Mouse (Mus musculus) brown adipose tissue, adult 24 weeks (tissue): ENCODE measurements at regions not wholly inside any gene's neighbourhood (a gene's known extent, or its start where the extent isn't known, plus 50 kb on each side); places are given as distances from the start of the nearest gene placed in this dataset.
A peak's percentile ranks its signal among the peaks of the same experiment; 100 is the strongest.

Experiments used
- H3K27ac ChIP-seq: fragments of 200-500 bp; replicated peaks from 2 replicates; pipeline ENCODE4 v1.5.1; 2012; ENCODE audit warnings: low read depth, mild to moderate bottlenecking, low read length
- H3K4me1 ChIP-seq: fragments of 200-500 bp; 2 replicates; pipeline ENCODE4 v1.6.1; 2012; ENCODE audit warnings: low read length, mixed read lengths; ENCODE audit not compliant: control insufficient read depth, insufficient read depth, insufficient read length
- H3K4me3 ChIP-seq: fragments of 200-500 bp; 2 replicates; pipeline ENCODE4 v1.5.1; 2012; ENCODE audit warnings: low read depth, mild to moderate bottlenecking, low read length, moderate library complexity; ENCODE audit not compliant: insufficient read depth

- Histone ChIP-seq H3K4me1 (peaks cover 18% of the 10 kb centered on the region), H3K27ac (peak overlapping the region; percentile 74), H3K4me3 (no peak overlapping the region)
These were observed 395.5 kb downstream of the Wdr11 start for GRCm38 (mm10) chr7:129987119-129987665.

- Histone ChIP-seq H3K27ac (peak overlapping the region; percentile 4; the same call in 1 of the 2 replicates), H3K4me3 (no peak overlapping the region), H3K4me1 (peaks cover 18% of the 10 kb centered on the region)
These were observed 396.1 kb downstream of the Wdr11 start for GRCm38 (mm10) chr7:129987713-129988112.

GRCm38 (mm10) chr7:129993446-129994223 is 402.0 kb downstream of the Wdr11 start:
- no peak overlapping the region for H3K4me3 ChIP-seq
- H3K4me1 ChIP-seq = no peaks in the 10 kb centered on the region
- H3K27ac ChIP-seq = no peak overlapping the region

- Histone ChIP-seq H3K4me3 (no peak overlapping the region), H3K4me1 (no peaks in the 10 kb centered on the region), H3K27ac (no peak overlapping the region)
These were observed 403.9 kb downstream of the Wdr11 start for GRCm38 (mm10) chr7:129995529-129995928.

- Histone ChIP-seq H3K27ac (no peak overlapping the region), H3K4me1 (peaks cover 4% of the 10 kb centered on the region; the same call in 1 of the 2 replicates), H3K4me3 (no peak overlapping the region)
These were observed 409.4 kb downstream of the Wdr11 start for GRCm38 (mm10) chr7:130001064-130001463.

GRCm38 (mm10) chr7:130002002-130002401 is 410.3 kb downstream of the Wdr11 start:
- Histone ChIP-seq H3K27ac (peak overlapping the region; percentile 58; the same call in 1 of the 2 replicates), H3K4me1 (peaks cover 4% of the 10 kb centered on the region; the same call in 1 of the 2 replicates), H3K4me3 (peak overlapping the region; percentile 52)

- Histone ChIP-seq H3K27ac (no peak overlapping the region), H3K4me1 (peaks cover 4% of the 10 kb centered on the region; the same call in 1 of the 2 replicates), H3K4me3 (no peak overlapping the region)
These were observed 413.7 kb downstream of the Wdr11 start for GRCm38 (mm10) chr7:130005406-130005805.

GRCm38 (mm10) chr7:130007993-130008583 is 416.4 kb downstream of the Wdr11 start:
- Histone ChIP-seq H3K4me3 (no peak overlapping the region), H3K27ac (no peak overlapping the region), H3K4me1 (no peaks in the 10 kb centered on the region; the same call in 1 of the 2 replicates)

- Histone ChIP-seq H3K4me1 (no peaks in the 10 kb centered on the region; the same call in 1 of the 2 replicates), H3K4me3 (no peak overlapping the region), H3K27ac (no peak overlapping the region)
These were observed 417.1 kb downstream of the Wdr11 start for GRCm38 (mm10) chr7:130008591-130009418.

- Histone ChIP-seq H3K4me3 (no peak overlapping the region), H3K27ac (no peak overlapping the region), H3K4me1 (no peaks in the 10 kb centered on the region)
These were observed 420.4 kb downstream of the Wdr11 start for GRCm38 (mm10) chr7:130012067-130012466.

- no peak overlapping the region for H3K4me3 ChIP-seq
- no peaks in the 10 kb centered on the region for H3K4me1 ChIP-seq
- H3K27ac ChIP-seq = no peak overlapping the region
These were observed 421.4 kb downstream of the Wdr11 start for GRCm38 (mm10) chr7:130013109-130013508.

- H3K4me3 ChIP-seq = no peak overlapping the region
- no peaks in the 10 kb centered on the region for H3K4me1 ChIP-seq
- no peak overlapping the region for H3K27ac ChIP-seq
These were observed 422.9 kb downstream of the Wdr11 start for GRCm38 (mm10) chr7:130014609-130015008.

GRCm38 (mm10) chr7:130015375-130016014 is 423.8 kb downstream of the Wdr11 start:
- Histone ChIP-seq H3K27ac (no peak overlapping the region), H3K4me3 (no peak overlapping the region), H3K4me1 (no peaks in the 10 kb centered on the region)

GRCm38 (mm10) chr7:130016015-130016874 is 424.6 kb downstream of the Wdr11 start:
- no peaks in the 10 kb centered on the region for H3K4me1 ChIP-seq
- no peak overlapping the region for H3K27ac ChIP-seq

More at GRCm38 (mm10) chr7:130016015-130016874, 424.6 kb downstream of the Wdr11 start:
- H3K4me3 ChIP-seq = no peak overlapping the region
